Mouse (Mus musculus): Measurements from ENCODE around the gene Fbxl5.

DNA sequence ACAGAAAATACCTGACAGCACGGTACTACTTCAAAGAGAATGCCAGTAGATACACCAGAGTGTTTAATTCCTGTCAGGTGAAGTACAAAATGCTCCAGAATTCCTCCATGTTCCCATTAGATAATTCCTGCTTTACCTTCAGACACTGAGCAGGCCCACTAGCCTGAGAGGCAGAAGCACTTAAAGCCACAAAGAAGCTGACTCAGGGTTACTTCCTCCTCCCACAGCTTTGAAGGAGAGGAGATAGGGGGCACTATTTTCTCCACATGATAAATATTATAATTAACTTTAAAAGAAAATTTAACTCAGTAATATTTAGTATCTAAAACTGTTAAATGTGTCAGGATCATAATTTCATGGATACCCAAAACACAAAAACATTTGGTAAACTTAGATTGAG is 77.3 kb downstream of the Fbxl5 start:
- TF ChIP-seq POLR2A (IDR thresholded peaks at IDR 0.05; ENCODE audit: low read depth, low read length), result no peak
- TF ChIP-seq CTCF (IDR thresholded peaks at IDR 0.05; ENCODE audit: borderline replicate concordance, insufficient read depth, low read length), result no peak

Data from embryonic fibroblast, embryonic 13.5 days (primary cell).